Mouse (Mus musculus) erythroblast, embryonic 14.5 days (primary cell): ENCODE results near the gene Lrrc4c.

ENCODE experiments used
- GATA1 ChIP-seq: IDR thresholded peaks from 2 replicates; pipeline ENCODE4 v1.6.1; 2012; ENCODE audit warnings: low read length, inconsistent platforms, mixed read lengths
- TAL1 ChIP-seq: IDR thresholded peaks from 3 replicates; pipeline ENCODE4 v1.6.1; 2012; ENCODE audit warnings: low read length, inconsistent platforms, mixed read lengths

DNA sequence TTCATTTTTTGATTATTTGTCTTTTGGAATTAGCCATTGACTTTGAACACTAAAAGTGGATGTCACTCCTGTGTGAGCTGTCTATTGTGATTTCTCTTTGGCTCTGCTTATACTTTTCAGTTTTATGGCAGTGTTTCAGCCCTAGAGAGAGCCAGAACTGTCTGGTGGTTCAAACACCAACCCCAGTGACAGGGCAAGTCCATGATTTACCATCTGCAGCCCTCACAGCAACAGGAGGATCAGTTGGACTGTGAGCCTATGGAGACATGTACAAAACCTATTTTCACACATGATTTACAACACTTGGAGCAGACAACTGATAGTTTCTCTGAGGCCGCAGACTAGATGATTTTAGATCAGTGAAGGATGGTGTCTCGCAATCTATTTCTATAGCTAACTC is 847.8 kb downstream of the Lrrc4c start:
- TF ChIP-seq GATA1 (no peak), TAL1 (no peak)
